Mouse (Mus musculus) heart, embryonic 16.5 days (tissue): ENCODE results near the gene Stxbp6. TPM values are rescaled to one million over a fixed set of nuclear protein-coding genes. Genes with fewer than 3 reads are reported as not detected.

Experiments used
- ATAC-seq: fragments of 200-750 bp; cut with Nextera tagmentation; replicated peaks from 2 replicates; pipeline ENCODE4 v1.8.0; 2017; ENCODE audit warnings: moderate number of reproducible peaks; ENCODE audit not compliant: insufficient read depth, low FRiP score; ENCODE audit errors: extremely low read depth
- H3K27ac ChIP-seq: fragments of 300-500 bp; sonication (generic); 2 replicates; pipeline ENCODE4 v1.5.1; 2014; ENCODE audit warnings: mild to moderate bottlenecking, low read length, control low read depth, moderate library complexity
- H3K27me3 ChIP-seq: fragments of 300-500 bp; sonication (generic); 2 replicates; pipeline ENCODE4 v1.6.1; 2014; ENCODE audit warnings: low read length, mixed read lengths; ENCODE audit not compliant: control insufficient read depth, insufficient read depth
- H3K36me3 ChIP-seq: fragments of 300-500 bp; sonication (generic); 2 replicates; pipeline ENCODE4 v1.6.1; 2014; ENCODE audit not compliant: control insufficient read depth, insufficient read depth
- H3K4me1 ChIP-seq: fragments of 300-500 bp; sonication (generic); 2 replicates; pipeline ENCODE4 v1.6.1; 2014; ENCODE audit warnings: low read length, mixed read lengths; ENCODE audit not compliant: control insufficient read depth, insufficient read depth
- H3K4me2 ChIP-seq: fragments of 300-500 bp; sonication (generic); 2 replicates; pipeline ENCODE4 v1.6.1; 2014; ENCODE audit warnings: low read depth, mild to moderate bottlenecking, control low read depth, low read length
- H3K4me3 ChIP-seq: fragments of 300-500 bp; sonication (generic); 2 replicates; pipeline ENCODE4 v1.5.1; 2014; ENCODE audit warnings: mild to moderate bottlenecking, control low read depth, low read length
- H3K9ac ChIP-seq: fragments of 300-500 bp; sonication (generic); 2 replicates; pipeline ENCODE4 v1.6.1; 2014; ENCODE audit warnings: low read length, control low read depth
- H3K9me3 ChIP-seq: fragments of 300-500 bp; sonication (generic); replicated peaks from 2 replicates; pipeline ENCODE4 v1.6.1; 2016; ENCODE audit warnings: low read length; ENCODE audit not compliant: control insufficient read depth
- WGBS: fragments of 180-500 bp; shearing (Covaris S2); extraction: QIAGEN DNeasy Blood & Tissue Kit; methylation state at CpG from one replicate; pipeline ENCODE4 v1.1.7; 2014; 5-methylcytosine and 5-hydroxymethylcytosine counted together
- polyA plus RNA-seq: library from polyadenylated mRNA; unstranded; fragments of >200 nt; fragmentation: Nextera tagmentation; extraction: Ambion mirVana; gene quantifications from 2 replicates; pipeline ENCODE4 v1.2.1, GENCODE M21; 2015

Stxbp6 gene
- polyA plus RNA-seq, 1 experiment from 2014 or later, result 14.3 TPM

DNA sequence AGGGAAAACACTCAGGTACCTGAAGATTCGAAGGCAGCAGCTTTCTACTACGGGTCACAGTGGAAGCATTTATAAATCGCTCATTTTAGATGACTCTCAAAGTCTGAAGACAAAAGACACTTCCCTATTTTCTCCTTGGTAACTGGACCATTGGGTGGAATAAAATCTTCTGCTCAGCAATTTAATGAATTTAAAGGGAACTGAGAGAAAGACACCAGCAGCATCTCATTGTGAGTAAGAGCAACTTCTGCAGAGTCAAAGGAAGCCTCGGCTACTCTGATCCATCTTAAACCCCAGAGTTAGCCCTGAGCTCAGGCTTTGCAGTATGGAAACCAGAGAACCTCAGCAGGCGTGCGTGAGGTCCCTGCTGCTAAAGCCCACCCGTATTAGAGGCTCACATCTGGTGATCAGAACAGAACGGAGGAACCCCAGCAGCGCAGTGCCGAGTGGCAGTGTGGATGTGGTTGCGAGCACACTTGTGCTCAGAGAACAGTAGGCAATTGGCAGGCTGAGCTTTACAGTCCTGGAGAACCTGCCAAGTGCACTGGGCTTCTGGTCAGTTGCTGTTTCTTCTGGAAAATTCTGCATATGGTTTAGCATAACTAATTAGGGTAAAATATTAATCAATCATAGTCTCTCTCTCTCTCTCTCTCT, 62.9 kb downstream of the Stxbp6 start:
- Histone ChIP-seq H3K27me3 (no peaks in the 10 kb centered on the region), H3K4me1 (peaks cover 18% of the 10 kb centered on the region), H3K36me3 (no peaks in the 10 kb centered on the region), H3K4me2 (no peak overlapping the region), H3K9ac (no peak overlapping the region), H3K27ac (no peak overlapping the region), H3K9me3 (no peaks in the 10 kb centered on the region), H3K4me3 (no peak overlapping the region)
- WGBS, result 86% methylated on average over 11 of the region's 11 CpGs
- ATAC-seq, result no peak

DNA sequence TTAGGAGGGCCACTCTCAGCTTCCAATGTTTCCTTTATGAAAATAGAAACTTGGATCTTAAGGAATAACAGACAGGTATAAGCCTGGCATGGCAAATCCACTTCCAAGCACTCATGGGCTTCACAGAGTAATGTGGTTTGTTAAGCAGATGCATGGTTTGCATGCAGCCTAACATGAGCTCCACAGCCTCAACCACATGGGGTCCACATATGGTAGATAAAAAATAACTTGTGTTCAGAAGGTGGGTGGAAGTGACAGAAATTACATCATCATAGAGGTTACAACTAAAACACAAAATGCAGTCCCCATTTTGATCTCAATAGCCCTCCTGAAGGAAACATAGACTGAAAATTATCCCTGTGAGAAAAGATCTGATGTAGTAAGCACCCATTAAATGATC, 63.5 kb downstream of the Stxbp6 start:
- Histone ChIP-seq H3K9ac (no peak overlapping the region), H3K4me1 (peaks cover 22% of the 10 kb centered on the region), H3K36me3 (no peaks in the 10 kb centered on the region), H3K9me3 (no peaks in the 10 kb centered on the region), H3K4me2 (no peak overlapping the region), H3K4me3 (no peak overlapping the region), H3K27ac (no peak overlapping the region), H3K27me3 (no peaks in the 10 kb centered on the region)
- ATAC-seq, result no peak

DNA sequence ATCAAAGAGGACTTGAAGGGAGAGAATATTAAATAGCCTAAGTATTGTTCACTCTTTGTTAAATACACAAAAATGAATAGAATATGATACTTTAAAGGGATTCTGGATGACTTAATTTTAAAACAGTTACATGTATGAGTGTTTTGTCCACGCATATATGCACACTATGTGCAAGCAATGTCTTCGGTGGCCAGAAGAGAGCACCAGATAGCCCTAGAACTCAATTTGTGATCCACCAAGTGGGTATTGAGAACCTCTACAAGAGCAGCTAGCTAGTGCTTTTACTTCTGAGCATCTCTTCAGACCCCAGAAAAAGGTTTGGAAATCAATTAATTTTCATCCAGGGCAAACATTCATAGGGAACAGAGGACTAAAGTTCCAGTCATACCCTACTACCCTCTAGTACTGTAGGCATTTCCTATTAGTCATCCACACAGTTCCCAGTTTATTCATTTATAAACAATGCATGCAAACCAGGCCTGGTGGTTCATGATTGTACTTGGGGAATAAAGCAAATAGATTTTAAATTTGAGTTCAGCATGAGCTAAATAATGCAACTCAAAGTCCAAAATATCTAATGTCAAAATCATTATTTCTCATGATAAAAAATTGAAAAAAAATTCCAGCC, 64.4 kb downstream of the Stxbp6 start:
- no peaks in the 10 kb centered on the region for H3K36me3 ChIP-seq
- H3K9me3 ChIP-seq, result no peaks in the 10 kb centered on the region
- no peak overlapping the region for H3K4me3 ChIP-seq
- H3K4me2 ChIP-seq, result no peak overlapping the region
- H3K9ac ChIP-seq, result no peak overlapping the region
- no peak for ATAC-seq
- WGBS, result 96% methylated on average over 2 of the region's 2 CpGs
- no peaks in the 10 kb centered on the region for H3K27me3 ChIP-seq
- H3K27ac ChIP-seq, result no peak overlapping the region
- peaks cover 22% of the 10 kb centered on the region for H3K4me1 ChIP-seq

DNA sequence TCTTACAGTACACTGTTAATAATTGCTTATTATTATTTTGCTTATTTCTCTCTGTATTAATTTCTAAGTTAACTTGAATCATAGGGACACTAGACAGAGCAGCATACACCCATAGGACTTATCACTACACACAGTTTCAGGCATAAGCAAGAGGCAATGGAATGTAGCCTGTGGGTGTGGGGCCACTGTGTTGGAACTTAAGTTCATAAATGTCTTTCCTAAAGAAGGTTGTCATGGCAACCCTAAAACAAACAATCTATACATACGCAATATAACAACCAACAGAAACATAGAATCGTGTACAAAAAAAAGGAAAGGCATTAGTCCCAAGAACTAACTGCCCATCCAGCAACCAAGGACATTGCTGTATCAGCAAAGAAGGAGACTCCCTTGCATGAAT, 67.9 kb downstream of the Stxbp6 start:
- H3K9ac ChIP-seq, result no peak overlapping the region
- H3K9me3 ChIP-seq, result no peaks in the 10 kb centered on the region
- H3K4me1 ChIP-seq, result peaks cover 12% of the 10 kb centered on the region; the same call in 1 of the 2 replicates
- H3K36me3 ChIP-seq, result no peaks in the 10 kb centered on the region
- H3K27ac ChIP-seq, result peak overlapping the region; percentile 9; the same call in 1 of the 2 replicates
- WGBS, result 55% methylated on average over 2 of the region's 2 CpGs
- ATAC-seq, result peak; percentile 69
- H3K4me3 ChIP-seq, result no peak overlapping the region
- H3K27me3 ChIP-seq, result no peaks in the 10 kb centered on the region
- no peak overlapping the region for H3K4me2 ChIP-seq

DNA sequence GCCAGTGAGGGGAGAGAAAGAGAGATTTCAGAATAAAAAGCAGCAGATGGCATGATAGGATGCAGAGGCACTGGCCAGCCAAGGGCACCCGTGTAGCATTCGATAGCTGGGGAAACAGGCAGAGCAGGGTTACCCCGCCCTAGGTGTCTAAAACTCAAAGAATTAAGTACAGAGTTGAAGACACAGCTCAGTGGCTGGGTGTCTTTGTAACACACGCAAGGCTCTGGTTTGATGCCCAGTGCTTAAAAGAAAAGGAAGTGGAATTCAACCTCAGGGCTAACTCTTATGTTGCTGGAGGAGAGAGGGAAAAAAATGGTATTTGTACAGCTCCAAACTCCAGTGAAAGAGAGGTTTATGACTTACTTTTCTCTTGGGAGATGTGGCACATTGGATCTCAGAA, 68.5 kb downstream of the Stxbp6 start:
- Histone ChIP-seq H3K9ac (no peak overlapping the region), H3K4me2 (no peak overlapping the region), H3K27me3 (no peaks in the 10 kb centered on the region), H3K4me3 (no peak overlapping the region), H3K36me3 (no peaks in the 10 kb centered on the region), H3K4me1 (peaks cover 12% of the 10 kb centered on the region; the same call in 1 of the 2 replicates), H3K27ac (peak overlapping the region; percentile 39; the same call in 1 of the 2 replicates), H3K9me3 (no peaks in the 10 kb centered on the region)
- 64% methylated on average over 4 of the region's 4 CpGs for WGBS
- no peak for ATAC-seq

DNA sequence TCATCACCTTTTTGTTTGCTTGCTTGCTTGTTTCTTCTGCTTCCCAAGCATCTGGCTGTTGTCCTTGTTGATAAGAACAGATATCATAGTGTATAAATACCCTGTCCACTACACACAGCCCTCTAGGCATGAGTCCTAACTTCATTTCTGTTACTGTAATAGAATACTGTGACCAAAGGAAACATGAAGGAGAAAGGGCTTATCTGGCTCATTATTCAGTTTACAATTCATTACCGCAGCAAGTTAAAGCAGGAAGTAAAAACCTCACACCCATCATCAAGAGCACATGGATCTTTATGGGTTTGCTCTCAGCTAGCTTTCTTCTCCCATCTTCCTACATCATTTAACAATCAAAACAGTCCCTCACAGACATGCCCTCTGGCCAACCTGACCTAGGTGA, 72.5 kb downstream of the Stxbp6 start:
- no peaks in the 10 kb centered on the region for H3K36me3 ChIP-seq
- no peak overlapping the region for H3K27ac ChIP-seq
- H3K4me1 ChIP-seq, result peaks cover 7% of the 10 kb centered on the region; the same call in 1 of the 2 replicates
- H3K9ac ChIP-seq, result no peak overlapping the region
- WGBS, result 74% methylated on average over 1 of the region's 1 CpGs
- no peak overlapping the region for H3K4me3 ChIP-seq
- no peak for ATAC-seq
- H3K27me3 ChIP-seq, result no peaks in the 10 kb centered on the region
- H3K9me3 ChIP-seq, result no peaks in the 10 kb centered on the region
- H3K4me2 ChIP-seq, result no peak overlapping the region

DNA sequence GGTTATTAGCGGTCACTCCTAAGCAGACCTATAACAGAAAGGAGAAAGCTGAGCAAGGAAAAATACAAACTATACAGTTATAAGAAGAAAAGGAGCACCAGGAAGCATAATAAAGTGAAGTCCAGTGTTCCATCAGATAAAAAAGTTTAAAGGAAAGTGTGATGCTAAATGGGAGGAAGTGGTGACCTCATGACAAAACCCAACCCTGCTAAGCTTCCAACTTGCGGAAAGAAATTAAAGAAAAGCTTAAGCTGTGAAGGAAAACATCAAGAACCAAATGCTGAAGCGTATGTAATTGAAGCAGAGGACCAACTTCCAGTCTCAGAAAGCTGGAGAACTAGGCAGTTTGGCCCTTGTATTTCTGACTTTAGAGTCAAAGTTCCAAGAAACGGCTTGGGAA, 77.1 kb downstream of the Stxbp6 start:
- H3K9me3 ChIP-seq, result no peaks in the 10 kb centered on the region
- no peak overlapping the region for H3K4me2 ChIP-seq
- no peak overlapping the region for H3K4me3 ChIP-seq
- no peaks in the 10 kb centered on the region for H3K27me3 ChIP-seq
- ATAC-seq, result no peak; the same call in 1 of the 2 replicates
- H3K9ac ChIP-seq, result no peak overlapping the region
- H3K27ac ChIP-seq, result no peak overlapping the region
- no peaks in the 10 kb centered on the region for H3K36me3 ChIP-seq
- no peaks in the 10 kb centered on the region; the same call in 1 of the 2 replicates for H3K4me1 ChIP-seq
- WGBS, result 77% methylated on average over 4 of the region's 4 CpGs

DNA sequence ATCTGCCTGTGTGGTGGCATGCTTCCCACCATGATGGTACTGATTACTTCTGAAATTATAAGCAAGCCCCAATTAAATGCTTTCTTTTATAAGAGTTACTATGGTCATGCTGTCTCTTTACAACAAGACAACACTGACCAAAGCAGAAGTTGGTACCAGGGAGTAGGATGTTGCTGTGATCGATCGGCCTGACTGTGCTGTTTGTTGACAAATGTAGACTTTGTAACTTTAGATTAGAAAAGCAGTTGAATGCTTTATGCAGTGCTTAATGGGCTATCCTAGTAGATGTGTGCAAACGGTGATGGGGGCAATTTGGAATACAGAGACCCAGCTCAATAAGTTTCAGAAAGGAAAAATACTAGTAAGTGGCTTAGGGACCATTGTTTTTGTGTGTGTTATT, 77.6 kb downstream of the Stxbp6 start:
- H3K27ac ChIP-seq, result no peak overlapping the region
- ATAC-seq, result no peak
- H3K9ac ChIP-seq, result no peak overlapping the region
- H3K4me2 ChIP-seq, result no peak overlapping the region
- no peaks in the 10 kb centered on the region for H3K27me3 ChIP-seq
- H3K9me3 ChIP-seq, result no peaks in the 10 kb centered on the region
- H3K4me3 ChIP-seq, result no peak overlapping the region
- H3K4me1 ChIP-seq, result peaks cover 1% of the 10 kb centered on the region
- H3K36me3 ChIP-seq, result no peaks in the 10 kb centered on the region
- 85% methylated on average over 3 of the region's 3 CpGs for WGBS

DNA sequence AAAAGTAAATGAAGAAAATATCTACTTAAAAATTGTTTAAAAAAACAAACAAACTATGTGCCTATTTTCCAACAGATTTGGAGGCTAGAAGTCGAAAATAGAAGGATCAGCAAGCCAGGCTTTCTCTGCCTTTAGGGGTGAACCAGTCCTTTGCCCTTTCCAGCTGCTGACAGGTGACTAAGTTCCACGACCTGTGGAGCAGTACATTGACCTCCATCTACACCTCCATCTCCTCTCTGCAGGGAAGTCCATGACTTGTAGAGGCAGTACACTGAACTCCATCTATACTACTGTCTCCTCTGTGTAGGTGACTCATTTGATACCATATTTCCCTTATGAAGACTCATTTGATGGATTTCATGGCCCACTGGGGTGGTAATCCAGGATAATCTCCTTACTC, 78.2 kb downstream of the Stxbp6 start:
- Histone ChIP-seq H3K27ac (no peak overlapping the region), H3K9ac (no peak overlapping the region), H3K4me3 (no peak overlapping the region), H3K4me2 (no peak overlapping the region), H3K27me3 (no peaks in the 10 kb centered on the region), H3K9me3 (no peaks in the 10 kb centered on the region), H3K36me3 (no peaks in the 10 kb centered on the region), H3K4me1 (peaks cover 5% of the 10 kb centered on the region)
- no peak for ATAC-seq
- WGBS, result 69% methylated on average over 2 of the region's 2 CpGs
